Mouse (Mus musculus) kidney, adult 11 months (tissue): ENCODE results near the gene Sec24c.

Source experiments
- DNase-seq: peaks from one replicate; pipeline ENCODE4 v3.0.0; 2022

Sec24c gene

DNA sequence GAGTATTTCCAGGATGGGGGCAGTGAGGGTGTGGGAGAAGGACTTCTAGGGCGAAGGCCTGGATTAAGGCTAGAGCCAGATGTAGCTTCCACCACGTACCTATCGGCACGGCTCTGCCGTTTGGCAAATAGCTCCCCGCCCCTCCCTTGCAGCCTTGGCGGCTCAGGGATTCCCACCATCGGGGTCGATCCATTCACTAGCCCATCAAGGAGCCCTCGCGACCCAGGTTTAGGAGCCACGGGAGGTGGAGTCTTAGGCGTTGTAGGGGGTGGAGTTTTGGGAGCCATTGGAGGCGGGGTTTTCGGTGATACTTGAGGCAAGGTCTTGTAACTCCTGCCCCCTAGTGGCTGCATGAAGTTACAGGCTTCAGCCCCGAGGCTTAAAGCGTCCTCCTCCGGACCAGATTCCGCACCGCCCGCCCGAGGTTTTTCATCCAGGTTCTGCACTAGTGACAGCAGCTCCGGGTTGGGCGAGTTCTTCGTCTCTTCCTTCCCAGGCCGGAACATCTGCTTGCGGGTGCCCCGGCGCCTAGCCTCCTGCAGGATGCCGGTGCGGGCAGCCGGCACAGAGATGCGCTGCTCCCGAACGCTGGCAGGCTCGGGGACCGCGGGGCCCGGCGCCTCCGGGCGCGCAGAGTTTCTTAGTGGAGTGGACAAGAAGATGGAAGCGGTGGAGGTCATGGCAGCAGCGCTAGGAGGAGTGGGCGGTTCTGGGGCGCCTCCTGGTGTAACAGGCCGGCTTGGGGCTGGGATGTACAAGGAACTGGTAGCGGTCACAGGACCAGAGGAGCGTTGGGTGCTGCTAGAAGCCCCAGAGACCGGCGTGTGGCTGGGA lies 13.1 kb upstream of the Sec24c start:
- peak; percentile 95 for DNase-seq

DNA sequence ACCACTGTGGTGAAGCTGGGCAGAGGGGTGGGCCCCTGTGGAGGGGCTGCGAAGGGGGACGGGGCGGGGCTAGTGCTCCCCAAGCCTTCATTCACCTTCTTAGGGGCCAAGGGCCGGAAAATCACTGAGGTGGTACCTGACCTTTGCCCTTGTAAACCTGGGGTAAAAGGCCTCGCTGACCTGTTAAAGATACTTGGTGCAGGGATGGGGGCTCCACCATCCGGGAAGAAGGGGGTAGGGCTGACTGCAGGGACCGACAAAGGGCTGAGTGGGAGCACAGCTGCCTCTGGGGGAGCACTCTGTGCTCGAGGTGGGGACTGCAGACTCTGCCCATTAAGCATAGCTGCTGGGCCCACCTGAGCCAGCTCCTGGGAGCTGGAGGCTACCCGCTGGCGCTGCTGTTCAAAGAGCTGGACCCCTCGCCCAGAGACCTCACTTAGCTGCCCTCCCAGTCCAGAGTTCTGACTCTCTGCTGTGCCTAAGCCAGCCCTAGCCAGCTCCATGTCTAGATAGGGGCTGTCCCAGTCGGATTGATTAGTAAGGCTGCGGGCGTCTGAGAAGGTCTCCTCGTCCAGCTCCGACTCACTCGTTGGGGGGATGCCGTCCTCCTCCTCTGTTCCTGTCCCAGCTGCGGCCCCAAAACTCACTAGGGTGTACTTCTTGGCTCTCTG lies 12.3 kb upstream of the Sec24c start:
- DNase-seq = peak; percentile 65

DNA sequence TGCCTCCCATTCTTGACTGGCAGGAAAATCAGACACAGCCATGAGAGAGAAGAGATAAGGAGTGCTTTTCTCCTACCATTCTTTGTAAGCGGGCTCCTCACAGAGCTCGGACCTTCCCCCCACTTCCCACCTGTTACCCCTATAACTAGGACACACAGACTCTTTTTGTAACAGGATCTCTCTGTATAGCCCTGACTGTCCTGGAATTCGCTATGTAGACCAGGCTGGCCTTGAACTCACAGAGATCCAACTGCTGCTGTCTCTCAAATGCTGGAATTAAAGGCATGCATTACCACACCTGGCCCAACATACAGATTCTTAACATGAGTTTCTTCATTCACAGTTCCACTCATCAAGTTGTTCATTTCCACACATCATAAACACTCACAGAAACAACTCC lies 11.4 kb upstream of the Sec24c start:
- no peak for DNase-seq

DNA sequence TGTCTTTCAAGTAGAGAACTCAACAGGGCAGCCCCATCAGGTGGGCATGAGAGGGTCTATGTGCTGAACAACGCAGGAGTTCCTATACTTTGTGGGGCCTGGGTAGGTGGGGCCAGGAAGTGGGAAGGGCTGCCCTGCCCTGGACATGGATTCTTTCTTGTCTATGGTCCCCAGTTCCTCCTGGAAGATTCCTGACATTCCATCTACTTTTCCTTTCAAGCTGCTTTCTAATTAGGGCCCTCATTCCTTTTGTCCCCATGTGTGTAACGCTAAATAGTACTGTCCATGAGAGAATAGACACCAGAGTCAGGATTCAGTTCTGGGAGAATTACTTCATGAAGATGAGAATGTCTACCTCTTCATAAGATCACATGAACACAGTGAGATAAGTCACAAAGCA lies 10.5 kb upstream of the Sec24c start:
- no peak for DNase-seq

DNA sequence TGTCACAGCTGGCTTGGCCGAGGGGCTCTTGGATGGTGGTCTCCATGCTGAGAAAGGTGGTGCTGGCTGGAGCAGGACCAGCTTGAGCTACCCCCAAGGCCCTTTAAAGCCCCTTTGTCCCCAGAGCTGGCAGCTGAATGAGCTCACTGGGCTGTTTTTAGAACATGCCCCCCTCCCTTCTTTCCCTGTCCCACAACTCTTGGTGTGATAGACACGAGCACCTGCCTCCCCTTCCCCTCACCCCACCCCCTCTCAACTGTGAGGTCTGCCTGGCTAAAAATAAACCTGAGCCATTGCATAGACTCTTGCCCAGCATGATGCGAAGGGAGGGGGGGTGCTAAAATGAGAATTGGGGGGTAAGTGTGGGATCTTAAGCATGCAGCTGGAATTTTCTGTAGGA lies 9.7 kb upstream of the Sec24c start:
- DNase-seq = no peak

DNA sequence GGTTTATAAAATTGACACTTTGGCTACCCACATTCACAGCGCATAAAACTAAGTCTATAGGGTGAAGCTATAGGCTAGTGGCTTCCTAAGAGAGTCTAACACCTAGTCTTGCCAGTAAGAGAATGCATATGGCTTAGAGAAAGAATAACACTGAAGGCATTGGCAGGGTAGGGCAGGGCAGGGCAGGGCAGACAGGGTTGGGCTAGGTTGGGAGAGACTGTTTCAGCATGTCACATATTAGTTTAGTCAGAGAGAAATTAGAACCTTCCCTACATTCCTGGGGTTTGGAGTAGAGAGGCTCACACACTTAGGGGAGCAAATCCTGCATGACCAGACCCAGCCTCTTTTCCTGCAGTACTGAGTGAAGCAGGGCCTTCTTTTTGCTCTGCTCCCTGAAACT lies 6.6 kb upstream of the Sec24c start:
- no peak for DNase-seq

DNA sequence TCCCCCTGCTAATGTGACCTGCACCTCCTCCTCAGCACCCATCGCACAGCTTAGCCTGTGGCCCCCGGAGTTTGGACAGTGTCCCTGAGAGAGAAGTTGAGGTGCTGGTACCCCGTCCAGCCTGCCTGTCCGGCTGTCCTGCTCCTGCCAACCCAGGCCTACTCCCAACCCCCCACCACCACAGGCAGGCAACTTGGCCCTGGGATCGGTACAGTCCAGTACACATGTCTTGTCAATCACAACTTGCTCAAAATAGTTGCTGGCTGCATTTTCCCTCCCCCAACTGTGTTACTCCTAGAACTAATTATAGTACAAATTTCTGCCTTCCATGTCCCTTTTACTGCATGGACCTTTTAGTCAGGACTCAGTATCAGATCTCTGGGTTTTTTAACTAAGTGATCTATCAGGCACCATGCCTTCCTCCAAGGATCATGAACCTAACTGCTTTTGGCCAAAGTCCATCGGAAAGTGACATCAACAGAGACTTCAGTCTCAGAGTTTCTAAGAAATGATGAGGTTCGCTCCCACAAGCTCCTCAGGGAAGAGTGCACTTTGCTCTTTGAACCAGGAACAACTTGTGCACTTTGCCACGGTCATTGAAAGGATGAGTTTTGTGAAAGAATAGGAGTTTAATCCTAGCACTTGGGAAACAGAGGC lies 5.8 kb upstream of the Sec24c start, which contains the start of gene Synpo2l:
Synpo2l (minus strand) TSS at position 201 of the 657 bp plus-strand sequence.
- peak; percentile 79 for DNase-seq

DNA sequence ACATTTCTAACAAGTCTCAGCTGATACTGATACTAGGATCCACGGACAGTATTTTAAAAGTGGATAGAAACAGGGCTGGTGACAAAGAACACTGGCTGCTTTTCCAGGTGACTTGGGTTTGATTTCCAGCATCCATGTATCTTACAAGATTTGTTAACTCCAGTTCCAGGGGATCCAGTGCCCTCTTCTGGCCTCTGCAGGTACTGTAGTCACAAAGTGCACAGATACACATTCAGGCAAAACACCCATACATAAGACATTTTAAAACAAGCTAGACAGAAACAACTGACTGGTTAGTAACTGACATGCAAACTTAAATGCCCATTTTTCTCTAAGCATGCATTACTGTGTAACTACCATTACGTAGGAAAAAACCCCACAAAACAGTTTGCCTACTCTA lies 1.1 kb upstream of the Sec24c start:
- DNase-seq = peak; percentile 49

DNA sequence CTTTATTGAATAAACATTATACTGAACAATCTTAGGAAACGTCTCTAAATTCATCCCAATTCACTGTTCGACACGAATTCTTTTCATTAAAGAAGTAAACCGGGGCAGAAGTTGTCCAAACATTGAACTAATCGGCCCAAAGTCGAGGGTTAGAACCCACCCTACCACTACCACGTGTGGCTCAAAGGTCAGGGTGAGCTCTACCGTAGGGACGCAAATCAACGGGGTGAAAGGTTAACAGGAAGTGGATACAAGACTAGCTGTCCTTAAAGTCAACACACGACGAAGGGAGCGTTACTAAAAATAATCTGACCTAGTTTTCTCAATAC lies 409 bp upstream of the Sec24c start:
- peak; percentile 80 for DNase-seq

DNA sequence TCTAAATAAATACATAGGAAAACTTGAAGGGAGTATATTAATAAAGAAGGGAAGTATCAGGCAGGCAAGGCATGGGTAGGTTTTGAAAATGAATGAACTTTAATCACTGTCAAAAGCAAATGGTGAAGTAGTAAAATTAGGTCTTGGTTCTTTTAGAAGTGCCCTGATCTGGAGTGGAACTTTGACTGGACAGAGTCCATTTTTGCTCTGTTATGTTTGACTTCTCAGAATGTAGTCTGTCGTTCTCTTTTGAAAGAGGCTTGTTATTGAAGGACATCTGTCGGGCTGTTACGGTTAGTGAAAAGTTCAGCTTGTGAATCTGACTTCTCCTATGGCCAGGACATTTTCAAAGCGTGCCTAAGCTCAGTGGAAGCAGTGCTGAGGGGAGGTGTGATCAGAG lies 3.8 kb downstream of the Sec24c start:
- no peak for DNase-seq

DNA sequence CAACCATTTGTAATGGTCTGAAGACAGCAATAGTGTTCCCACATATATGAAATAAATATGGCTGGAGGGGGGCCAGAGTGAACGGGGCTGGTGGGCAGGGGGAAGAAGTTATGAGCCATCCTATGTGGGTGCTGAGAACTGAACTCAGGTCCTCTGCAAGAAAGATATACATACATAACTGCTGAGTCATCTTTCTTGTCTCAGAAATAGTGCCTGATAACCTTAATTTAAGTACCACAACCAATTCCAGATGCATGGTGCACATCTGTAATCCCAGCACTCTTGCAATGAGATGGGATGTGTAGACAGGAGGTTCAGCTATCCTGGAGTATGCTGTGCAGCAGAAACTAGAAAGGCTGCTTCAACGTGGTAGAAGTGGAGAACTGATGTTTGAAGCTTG lies 7.6 kb downstream of the Sec24c start:
- no peak for DNase-seq

DNA sequence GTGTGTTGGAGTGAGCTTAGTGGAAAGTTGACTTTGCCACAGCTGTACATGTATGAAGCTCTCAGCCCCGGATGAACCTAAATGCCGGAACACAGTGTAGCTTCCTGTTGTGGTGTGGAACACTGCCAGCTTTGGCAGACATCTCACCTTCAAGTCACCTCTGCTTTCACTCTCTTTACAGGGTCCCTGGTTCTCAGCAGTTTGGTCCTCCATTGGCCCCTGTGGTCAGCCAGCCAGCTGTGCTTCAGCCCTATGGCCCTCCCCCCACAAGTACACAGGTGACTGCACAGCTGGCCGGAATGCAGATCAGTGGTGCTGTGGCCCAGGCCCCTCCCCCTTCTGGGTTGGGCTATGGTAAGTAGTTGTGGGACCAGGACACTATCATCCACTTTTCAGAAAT lies 8.4 kb downstream of the Sec24c start:
- peak; percentile 56 for DNase-seq

DNA sequence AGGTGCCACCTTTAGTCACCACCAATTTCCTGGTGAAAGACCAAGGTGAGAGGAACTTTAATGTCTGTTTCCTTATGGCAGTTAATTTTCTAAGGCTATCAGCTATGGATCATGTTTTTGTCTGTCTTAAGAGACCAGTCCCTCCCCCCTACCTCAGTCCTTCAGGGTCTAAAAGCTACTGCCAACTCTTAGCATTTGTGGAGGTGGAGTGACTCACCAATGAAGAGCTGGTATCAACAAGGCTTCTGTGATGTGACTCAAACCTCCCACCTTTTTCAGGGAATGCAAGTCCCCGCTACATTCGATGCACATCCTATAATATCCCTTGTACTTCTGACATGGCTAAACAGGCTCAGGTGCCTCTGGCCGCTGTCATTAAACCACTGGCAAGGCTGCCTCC lies 12.5 kb downstream of the Sec24c start:
- DNase-seq = no peak

DNA sequence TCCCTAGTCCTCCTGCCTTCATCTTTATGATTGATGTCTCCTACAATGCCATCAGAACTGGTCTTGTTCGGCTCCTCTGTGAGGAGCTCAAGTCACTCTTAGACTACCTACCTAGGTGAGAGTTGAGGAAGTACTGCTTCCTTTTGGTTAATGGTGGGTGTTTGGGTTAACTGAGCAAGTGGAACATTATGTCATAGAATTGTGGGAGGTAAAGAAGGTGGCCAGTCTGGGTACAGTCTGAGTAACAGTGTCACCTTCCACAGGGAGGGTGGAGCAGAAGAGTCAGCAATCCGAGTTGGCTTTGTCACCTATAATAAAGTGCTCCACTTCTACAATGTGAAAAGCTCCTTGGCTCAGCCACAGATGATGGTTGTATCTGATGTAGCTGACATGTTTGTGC lies 14.9 kb downstream of the Sec24c start:
- DNase-seq = no peak

DNA sequence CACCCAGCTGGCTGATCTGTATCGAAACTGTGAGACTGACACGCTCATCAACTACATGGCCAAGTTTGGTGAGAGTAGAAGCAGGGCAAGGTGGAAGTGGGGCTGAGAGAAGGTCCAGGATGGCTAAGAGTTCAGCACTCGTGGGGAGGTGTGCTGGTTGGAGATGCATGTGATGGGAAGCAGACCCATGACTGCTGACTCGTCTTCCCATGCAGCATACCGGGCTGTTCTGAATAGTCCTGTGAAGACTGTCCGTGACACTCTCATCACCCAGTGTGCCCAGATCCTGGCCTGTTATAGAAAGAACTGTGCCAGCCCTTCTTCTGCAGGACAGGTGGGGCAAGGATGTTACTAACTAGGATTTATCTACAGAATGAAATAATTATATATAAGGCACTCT lies 17.7 kb downstream of the Sec24c start:
- DNase-seq = no peak

DNA sequence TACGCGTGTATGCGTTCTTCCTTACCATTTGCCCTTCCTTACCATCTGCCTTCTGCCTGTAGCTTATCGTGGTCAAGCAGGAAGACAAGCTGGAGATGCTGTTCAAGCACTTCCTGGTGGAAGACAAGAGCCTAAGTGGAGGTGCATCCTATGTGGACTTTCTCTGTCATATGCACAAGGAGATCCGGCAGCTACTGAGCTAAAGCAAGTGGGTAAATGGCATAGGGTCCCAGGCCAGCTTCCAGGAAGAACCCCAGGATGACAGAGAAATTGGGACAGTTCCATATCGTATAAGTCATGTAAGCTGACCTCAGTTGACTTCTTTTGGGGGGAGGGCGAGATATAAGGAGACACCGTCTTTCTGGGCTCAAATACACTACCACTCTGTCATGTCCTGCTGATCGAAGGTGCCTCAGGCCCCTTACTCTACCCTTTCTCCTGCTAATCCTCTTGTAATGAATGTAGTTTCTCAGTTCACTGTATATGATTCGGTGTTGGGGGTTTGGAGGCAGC lies 19.5 kb downstream of the Sec24c start:
- no peak for DNase-seq

DNA sequence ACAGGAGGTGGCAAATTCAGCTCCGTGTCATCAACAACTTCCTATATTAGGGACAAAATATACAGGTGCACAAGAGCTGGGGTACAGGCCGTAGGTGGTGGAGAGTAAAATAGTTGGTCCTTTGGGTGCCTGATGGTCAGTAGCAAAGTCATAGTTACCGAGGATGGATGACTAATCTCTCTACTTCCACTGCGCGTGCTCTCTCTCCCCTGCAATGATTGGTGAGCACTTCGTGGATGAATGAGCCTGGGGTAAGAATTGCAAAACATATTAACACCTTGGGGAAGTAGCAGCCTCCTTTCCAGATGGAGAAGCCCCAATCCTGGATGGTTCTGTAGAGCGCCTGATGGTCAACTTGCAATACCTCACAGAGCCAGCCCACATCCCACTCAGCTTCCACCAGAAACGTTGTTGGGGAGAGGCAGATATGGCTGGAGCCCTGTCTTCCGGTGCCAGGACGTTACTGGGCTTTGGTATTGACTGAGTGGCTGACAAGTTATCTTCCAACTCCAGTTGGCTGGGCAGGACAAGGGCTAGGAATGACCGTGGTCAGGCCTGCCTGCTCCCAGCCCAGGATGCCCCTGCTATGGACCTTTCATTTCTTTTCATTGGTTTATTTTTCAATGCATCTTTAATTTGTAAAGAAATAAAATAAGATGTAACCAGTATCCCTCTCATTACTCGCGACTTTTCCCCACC lies 20.2 kb downstream of the Sec24c start:
- no peak for DNase-seq

DNA sequence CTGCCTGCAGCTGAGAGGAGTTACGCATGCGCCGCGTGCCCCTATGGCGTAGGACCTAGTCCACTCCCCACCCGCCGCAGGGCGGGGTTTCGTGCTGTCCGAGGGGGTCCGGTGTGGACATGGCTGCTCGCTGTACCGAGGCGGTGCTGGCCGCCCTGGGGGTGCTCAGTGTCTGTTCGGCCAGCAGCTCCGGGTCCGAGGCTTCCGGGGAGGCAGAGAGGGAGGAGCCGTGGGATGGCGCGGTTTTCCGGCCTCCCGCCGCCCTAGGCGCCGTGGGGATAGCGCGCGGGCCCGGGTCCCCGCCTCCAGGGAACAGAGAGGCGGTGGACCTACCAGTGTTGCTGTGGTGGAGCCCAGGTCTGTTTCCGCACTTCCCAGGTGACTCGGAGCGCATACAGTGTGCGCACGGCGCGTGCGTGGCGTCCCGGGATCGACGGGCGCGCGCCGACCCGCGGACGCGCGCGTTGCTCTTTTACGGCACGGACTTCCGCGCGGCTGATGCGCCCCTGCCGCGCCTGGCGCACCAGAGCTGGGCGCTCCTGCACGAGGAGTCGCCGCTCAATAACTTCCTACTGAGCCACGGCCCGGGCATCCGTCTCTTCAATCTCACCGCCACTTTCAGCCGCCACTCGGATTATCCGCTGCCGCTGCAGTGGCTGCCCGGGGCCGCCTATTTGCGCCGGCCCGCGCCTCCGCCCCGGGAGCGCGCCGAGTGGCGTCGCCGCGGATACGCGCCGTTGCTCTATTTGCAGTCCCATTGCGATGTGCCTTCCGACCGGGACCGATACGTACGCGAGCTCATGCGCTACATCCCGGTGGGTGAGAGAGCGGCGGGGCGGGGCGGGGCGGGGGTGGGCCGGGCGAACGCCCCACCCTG lies 21.0 kb downstream of the Sec24c start, which contains the start of gene Fut11:
Fut11 (plus strand) TSS at position 85 of the 877 bp plus-strand sequence.
- DNase-seq = peak; percentile 75

DNA sequence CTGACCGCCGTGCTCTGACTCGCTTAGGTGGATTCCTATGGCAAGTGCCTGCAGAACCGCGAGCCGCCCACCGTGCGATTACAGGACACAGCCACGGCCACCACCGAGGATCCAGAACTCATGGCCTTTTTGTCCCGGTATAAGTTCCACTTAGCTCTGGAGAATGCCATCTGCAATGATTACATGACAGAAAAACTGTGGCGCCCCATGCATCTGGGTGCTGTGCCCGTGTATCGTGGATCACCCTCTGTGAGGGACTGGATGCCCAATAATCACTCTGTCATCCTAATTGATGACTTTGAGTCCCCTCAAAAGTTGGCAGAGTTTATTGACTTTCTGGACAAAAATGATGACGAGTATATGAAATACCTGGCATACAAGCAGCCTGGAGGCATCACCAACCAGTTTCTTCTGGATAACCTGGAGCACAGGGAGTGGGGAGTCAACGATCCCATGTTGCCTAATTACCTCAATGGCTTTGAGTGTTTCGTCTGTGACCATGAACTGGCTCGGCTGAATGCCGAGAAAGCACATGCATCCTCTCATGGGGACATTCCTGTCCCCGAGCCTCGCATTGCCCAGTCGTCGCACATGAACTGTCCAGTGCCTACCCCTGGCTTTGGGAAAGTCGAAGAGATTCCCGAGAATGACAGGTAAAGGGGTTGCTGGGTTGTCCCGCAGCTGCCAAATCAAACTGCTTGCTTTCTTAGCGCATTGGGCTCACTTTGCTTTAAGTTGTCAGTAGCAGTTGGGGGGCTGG lies 21.8 kb downstream of the Sec24c start:
- no peak for DNase-seq

DNA sequence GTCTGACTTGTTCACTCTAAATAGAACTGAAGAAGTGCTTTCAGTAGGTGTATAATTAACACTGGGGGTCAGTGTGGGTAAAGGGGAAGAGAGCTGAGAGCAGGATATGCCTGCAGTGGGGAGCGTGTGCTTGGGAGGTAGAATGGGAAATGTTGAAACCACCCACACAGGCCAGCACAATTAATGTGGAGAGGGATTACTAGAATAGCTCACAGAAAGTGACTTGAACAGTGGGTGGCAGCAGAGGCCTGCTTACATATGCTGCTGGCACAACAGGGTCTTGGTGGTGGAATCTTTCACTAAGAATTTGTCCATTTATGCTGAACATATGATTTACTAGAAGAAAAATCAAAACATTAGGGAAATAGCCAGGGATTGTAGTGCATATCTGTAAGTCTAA lies 22.9 kb downstream of the Sec24c start:
- no peak for DNase-seq

DNA sequence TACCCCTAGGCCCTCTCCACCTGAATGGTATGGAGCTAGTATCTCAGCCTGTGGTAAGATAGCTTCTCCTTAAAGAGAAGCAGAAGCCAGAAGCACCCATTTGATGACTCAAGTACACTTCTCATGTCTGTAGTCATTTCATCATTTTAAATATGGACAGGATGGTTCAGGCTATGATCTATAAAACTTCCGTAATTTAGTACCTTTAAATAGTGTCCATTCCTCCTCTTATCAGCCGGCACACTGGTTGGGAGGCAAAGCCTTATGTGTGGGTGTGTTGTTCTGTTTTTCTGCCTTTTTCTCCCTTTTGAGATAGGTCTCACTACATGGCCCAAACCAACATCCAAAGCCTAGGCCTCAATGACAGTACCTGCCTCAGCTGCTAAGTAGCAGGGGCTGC lies 24.4 kb downstream of the Sec24c start:
- DNase-seq = no peak
